Mouse (Mus musculus) forebrain, postnatal 0 days (tissue): ENCODE results near the gene Rnf7. TPM values are rescaled to one million over a fixed set of nuclear protein-coding genes. Genes with fewer than 3 reads are reported as not detected.
A peak's percentile ranks its signal among the peaks of the same experiment; 100 is the strongest.

Source experiments
- ATAC-seq: fragments of 200-750 bp; cut with Nextera tagmentation; 2 replicates; pipeline ENCODE4 v1.8.0; 2017; ENCODE audit warnings: mild to moderate bottlenecking, moderate library complexity
- DNase-seq: peaks from one replicate; pipeline ENCODE4 v3.0.0-alpha.2; 2015
- H3K27ac ChIP-seq: fragments of 300-500 bp; sonication (generic); 2 replicates; pipeline ENCODE4 v1.5.1; 2014; ENCODE audit warnings: low read depth, mild to moderate bottlenecking, antibody characterized with exemption, low read length, moderate library complexity, mixed read lengths
- H3K27me3 ChIP-seq: fragments of 300-500 bp; sonication (generic); 2 replicates; pipeline ENCODE4 v1.6.1; 2014; ENCODE audit warnings: mild to moderate bottlenecking, low read length, mixed read lengths; ENCODE audit not compliant: insufficient read depth
- H3K36me3 ChIP-seq: fragments of 300-500 bp; sonication (generic); 2 replicates; pipeline ENCODE4 v1.6.1; 2014; ENCODE audit warnings: mild to moderate bottlenecking, moderate library complexity; ENCODE audit not compliant: insufficient read depth
- H3K4me1 ChIP-seq: fragments of 300-500 bp; sonication (generic); 2 replicates; pipeline ENCODE4 v1.6.1; 2014; ENCODE audit warnings: antibody characterized with exemption; ENCODE audit not compliant: insufficient read depth
- H3K4me2 ChIP-seq: fragments of 300-500 bp; sonication (generic); 2 replicates; pipeline ENCODE4 v1.6.1; 2014; ENCODE audit warnings: low read depth, mild to moderate bottlenecking, moderate library complexity
- H3K4me3 ChIP-seq: fragments of 300-500 bp; sonication (generic); 2 replicates; pipeline ENCODE4 v1.5.1; 2014; ENCODE audit warnings: low read depth, low read length, mixed read lengths
- H3K9ac ChIP-seq: fragments of 300-500 bp; sonication (generic); 2 replicates; pipeline ENCODE4 v1.6.1; 2014; ENCODE audit warnings: mild to moderate bottlenecking
- H3K9me3 ChIP-seq: fragments of 300-500 bp; sonication (generic); 2 replicates; pipeline ENCODE4 v1.6.1; 2016; ENCODE audit warnings: low read length
- CTCF ChIP-seq: sonication (generic); IDR thresholded peaks from 2 replicates; pipeline ENCODE4 v1.5.1; 2016; ENCODE audit warnings: antibody characterized with exemption, control low read depth, low read depth
- WGBS: fragments of 180-500 bp; shearing (Covaris S2); extraction: QIAGEN DNeasy Blood & Tissue Kit; methylation state at CpG from one replicate; pipeline ENCODE4 v1.1.7; 2014; 5-methylcytosine and 5-hydroxymethylcytosine counted together
- polyA plus RNA-seq: library from polyadenylated mRNA; unstranded; fragments of >200 nt; fragmentation: Nextera tagmentation; extraction: Ambion mirVana; gene quantifications from 2 replicates; pipeline ENCODE4 v1.2.1, GENCODE M21; 2015
- total RNA-seq: library from RNA; depleted of rRNA; stranded (reverse); fragments of >200 nt; gene quantifications from 2 replicates; pipeline ENCODE4 v1.2.3, GENCODE M21; 2014

Gene Rnf7
- total and polyA plus RNA-seq, 2 experiments from 2014 or later, result 195 to 300 TPM

DNA sequence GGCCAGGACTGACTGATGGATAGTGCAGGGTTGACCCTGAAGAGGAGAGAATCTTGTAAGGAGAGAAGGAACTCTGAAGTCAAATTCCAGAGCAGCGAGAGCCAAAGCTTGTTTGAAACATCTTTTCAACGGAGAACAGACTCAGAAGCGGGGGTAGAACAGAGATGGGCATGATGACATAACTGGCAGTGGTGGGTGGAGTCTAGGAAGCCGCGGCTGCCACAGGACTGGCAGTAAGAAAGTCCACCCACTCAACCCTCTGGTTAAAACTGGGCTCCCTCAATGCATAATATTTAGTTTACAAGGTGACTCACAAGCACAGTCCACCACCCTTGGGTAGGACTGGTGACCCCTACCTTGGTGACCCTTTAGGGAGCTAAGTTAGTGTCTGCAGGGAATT, 37.3 kb upstream of the Rnf7 start:
- ATAC-seq (no peak), DNase-seq (no peak)
- H3K36me3 ChIP-seq, result no peaks in the 10 kb centered on the region
- H3K27ac ChIP-seq, result no peak overlapping the region
- H3K4me2 ChIP-seq, result no peak overlapping the region
- no peak overlapping the region for H3K4me3 ChIP-seq
- H3K4me1 ChIP-seq, result no peaks in the 10 kb centered on the region
- H3K9me3 ChIP-seq, result no peaks in the 10 kb centered on the region
- 88% methylated on average over 5 of the region's 5 CpGs for WGBS
- no peak overlapping the region for H3K9ac ChIP-seq
- H3K27me3 ChIP-seq, result no peaks in the 10 kb centered on the region
- no peak for TF ChIP-seq CTCF

DNA sequence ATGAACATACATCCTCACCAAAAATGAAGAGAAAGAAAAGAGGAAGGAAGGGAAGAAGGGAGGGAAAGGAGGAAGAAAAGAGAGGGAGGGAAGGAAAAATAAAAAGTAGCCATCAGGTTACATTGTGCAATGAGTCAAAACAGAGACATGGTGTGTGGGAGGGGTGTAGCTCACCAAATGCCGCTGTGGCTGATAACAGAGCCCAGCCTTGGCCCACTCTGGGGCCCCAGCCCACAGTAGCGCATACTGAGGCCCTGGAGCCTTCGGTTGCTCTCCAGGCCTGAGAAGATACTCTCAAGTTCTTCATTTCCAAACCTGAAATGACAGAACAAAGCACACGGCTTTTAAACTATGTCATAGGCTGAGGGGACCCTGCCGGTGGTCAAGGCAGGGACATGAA, 35.8 kb upstream of the Rnf7 start:
- TF ChIP-seq CTCF, result no peak
- ATAC-seq (no peak), DNase-seq (no peak)
- Histone ChIP-seq H3K27me3 (no peaks in the 10 kb centered on the region), H3K27ac (no peak overlapping the region), H3K36me3 (no peaks in the 10 kb centered on the region), H3K4me3 (no peak overlapping the region), H3K4me1 (no peaks in the 10 kb centered on the region), H3K9me3 (no peaks in the 10 kb centered on the region), H3K9ac (no peak overlapping the region), H3K4me2 (no peak overlapping the region)
- WGBS, result 93% methylated on average over 5 of the region's 5 CpGs

DNA sequence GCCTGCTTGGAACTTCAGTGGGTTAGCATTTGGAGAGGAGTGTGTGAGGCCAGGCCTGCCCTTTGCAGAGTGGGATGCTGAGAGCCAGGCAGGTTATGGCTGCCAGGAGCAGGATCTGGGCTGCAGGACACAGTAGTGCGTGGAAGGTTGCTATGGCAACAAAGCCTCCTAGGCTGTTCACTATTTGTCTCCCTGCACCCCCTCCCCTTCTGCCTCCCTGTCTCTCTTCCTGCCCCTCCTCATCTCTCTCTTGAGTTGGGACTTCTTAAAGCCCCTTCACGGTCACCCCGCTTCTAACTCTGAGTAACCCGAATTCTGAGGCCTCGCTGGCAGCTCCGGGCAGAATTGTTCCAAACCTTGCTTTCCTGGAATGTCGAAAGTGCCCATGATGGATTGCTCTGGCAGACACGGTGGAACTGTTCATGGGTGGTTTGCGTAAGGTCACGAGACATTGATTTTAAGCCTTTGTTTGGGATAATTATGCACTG, 27.6 kb upstream of the Rnf7 start:
- no peak for TF ChIP-seq CTCF
- Histone ChIP-seq H3K9ac (no peak overlapping the region), H3K4me1 (no peaks in the 10 kb centered on the region), H3K27me3 (no peaks in the 10 kb centered on the region), H3K36me3 (no peaks in the 10 kb centered on the region), H3K4me3 (no peak overlapping the region), H3K9me3 (no peaks in the 10 kb centered on the region), H3K4me2 (no peak overlapping the region), H3K27ac (no peak overlapping the region)
- DNase-seq, result peak; percentile 70
- WGBS, result 23% methylated on average over 10 of the region's 10 CpGs
- ATAC-seq, result peak; percentile 96

DNA sequence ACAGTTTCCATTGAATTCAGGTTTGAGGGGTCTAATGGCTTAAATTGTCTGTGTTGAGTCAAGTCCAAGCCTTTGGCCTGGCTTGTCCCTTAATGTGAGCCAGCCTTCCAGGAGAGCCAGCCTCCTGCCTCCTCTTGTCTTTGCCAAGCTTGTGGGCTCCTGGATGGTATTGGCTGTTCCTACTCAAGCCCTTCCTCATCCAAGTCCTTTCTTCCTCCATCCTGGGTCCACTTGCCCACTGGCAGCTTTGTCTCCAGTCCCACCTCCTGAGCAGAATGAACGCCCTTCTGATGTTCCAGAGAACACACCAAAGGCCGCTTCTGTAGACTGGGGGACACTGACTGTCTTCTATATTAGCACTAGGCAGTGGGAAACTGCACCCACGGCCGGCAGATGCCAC, 26.7 kb upstream of the Rnf7 start:
- ATAC-seq (no peak), DNase-seq (no peak)
- Histone ChIP-seq H3K36me3 (no peaks in the 10 kb centered on the region), H3K4me2 (no peak overlapping the region), H3K27me3 (no peaks in the 10 kb centered on the region), H3K4me1 (no peaks in the 10 kb centered on the region), H3K9me3 (no peaks in the 10 kb centered on the region), H3K9ac (no peak overlapping the region), H3K27ac (peak overlapping the region; percentile 10; the same call in 1 of the 2 replicates), H3K4me3 (no peak overlapping the region)
- no peak for TF ChIP-seq CTCF
- WGBS, result 95% methylated on average over 4 of the region's 4 CpGs

DNA sequence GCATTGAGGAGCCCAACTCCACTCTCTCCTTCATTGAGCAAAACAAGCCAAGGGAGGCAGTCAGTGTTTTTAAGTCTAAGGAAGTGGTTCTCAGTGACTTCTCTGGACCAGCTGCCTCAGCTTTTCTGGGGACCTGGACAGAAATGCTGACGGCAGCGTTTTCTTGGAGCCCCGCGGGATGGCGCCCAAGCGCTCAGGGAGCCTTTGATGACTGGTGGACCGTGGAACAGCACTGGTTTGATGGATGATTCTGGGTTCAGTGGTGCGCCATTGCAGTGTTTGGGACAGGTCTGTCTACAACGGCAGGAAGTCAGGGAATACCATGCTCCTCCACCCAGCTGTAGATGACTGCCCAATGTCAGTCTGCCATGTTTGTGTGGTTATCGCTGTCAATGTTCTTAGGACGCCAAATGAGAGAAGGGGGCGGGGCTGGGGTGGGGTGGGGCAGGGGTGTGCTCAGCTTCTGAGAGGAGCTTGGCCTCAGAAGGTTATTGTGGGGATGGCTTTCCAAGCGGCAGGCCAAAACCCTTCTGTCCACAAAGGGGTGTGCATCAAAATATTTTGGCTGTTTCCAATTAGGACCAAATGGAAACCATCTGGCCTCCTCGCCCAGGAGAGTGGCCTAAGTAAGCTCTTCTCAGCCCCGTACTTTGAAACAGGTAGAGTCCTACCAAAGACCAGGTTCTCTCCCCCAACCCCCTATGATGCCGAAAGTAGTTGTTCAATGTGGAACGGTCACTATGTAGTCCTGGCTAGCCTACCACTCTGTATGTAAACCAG, 25.8 kb upstream of the Rnf7 start:
- H3K9me3 ChIP-seq, result no peaks in the 10 kb centered on the region
- WGBS, result 90% methylated on average over 17 of the region's 17 CpGs
- H3K27me3 ChIP-seq, result no peaks in the 10 kb centered on the region
- H3K9ac ChIP-seq, result no peak overlapping the region
- DNase-seq (no peak), ATAC-seq (no peak)
- no peak overlapping the region for H3K4me3 ChIP-seq
- no peak for TF ChIP-seq CTCF
- no peaks in the 10 kb centered on the region for H3K36me3 ChIP-seq
- H3K4me1 ChIP-seq, result no peaks in the 10 kb centered on the region
- H3K4me2 ChIP-seq, result no peak overlapping the region
- no peak overlapping the region for H3K27ac ChIP-seq

DNA sequence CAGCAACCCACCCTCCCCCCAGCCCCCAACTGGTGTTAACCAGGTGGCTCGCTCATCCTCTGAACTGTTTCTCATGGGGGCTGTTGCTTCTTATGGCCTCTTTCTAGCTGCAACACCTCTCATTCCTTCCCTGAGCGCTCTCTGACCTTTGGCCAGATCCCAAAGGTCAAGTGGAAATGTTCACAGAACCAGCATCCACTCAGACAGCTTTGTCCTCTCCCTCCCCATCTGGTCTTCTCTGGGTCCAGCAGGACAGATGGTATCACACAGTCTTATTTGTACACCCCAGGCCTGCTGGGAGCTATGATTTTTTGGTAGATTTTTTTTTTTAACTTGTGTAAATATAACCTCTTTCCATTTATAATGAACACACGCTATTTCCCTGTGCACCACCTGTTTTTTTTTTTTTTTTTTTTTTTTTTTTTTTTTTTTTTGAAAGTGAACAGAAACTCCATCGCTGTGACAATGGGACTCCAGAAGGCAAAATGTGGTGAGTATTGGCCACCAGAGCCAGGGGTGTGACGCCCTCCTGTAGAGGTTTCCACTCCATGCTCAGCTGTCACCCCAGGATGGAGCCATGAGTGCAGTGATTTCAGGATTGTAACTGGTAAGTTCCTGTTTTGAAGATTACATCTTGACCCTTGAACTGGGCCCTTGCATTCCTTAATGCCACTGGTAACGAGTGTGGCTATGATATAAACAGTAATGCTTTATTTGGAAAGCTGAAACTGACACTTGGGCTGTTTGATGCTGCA, 24.6 kb upstream of the Rnf7 start:
- DNase-seq (no peak), ATAC-seq (no peak)
- no peak overlapping the region for H3K9ac ChIP-seq
- WGBS, result 82% methylated on average over 6 of the region's 6 CpGs
- H3K4me3 ChIP-seq, result no peak overlapping the region
- no peak overlapping the region for H3K27ac ChIP-seq
- no peak for TF ChIP-seq CTCF
- no peak overlapping the region for H3K4me2 ChIP-seq
- no peaks in the 10 kb centered on the region for H3K4me1 ChIP-seq
- no peaks in the 10 kb centered on the region for H3K9me3 ChIP-seq
- H3K36me3 ChIP-seq, result no peaks in the 10 kb centered on the region
- no peaks in the 10 kb centered on the region for H3K27me3 ChIP-seq

DNA sequence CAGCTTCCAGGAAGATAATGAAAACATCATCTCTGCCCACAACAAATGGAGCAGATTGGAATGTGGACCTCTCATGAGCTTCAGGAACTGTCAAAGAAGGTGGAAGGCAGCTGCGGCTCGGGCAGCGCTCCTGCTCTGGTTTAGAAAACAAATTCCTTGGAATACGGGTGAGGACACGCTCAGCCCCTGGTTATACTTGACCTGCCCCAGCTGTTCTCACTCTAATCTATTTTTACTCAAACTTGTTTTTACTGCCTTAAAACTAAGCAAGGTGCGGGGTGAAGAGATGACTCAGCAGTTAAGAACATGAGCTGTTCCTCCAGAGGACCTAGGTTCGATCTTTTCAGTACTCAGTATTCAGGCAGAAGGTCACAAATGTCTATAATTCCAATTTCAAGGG, 22.7 kb upstream of the Rnf7 start:
- Histone ChIP-seq H3K4me3 (no peak overlapping the region), H3K4me1 (no peaks in the 10 kb centered on the region), H3K9ac (no peak overlapping the region), H3K4me2 (no peak overlapping the region), H3K9me3 (no peaks in the 10 kb centered on the region), H3K36me3 (no peaks in the 10 kb centered on the region), H3K27me3 (no peaks in the 10 kb centered on the region), H3K27ac (no peak overlapping the region)
- TF ChIP-seq CTCF, result no peak
- 91% methylated on average over 7 of the region's 7 CpGs for WGBS
- DNase-seq (no peak), ATAC-seq (no peak)
